Mouse (Mus musculus) MEL (cell line): ENCODE measurements around the gene Ctcf. TPM values are rescaled to one million over a fixed set of nuclear protein-coding genes. Genes with fewer than 3 reads are reported as not detected.

Experiments
- DNase-seq: peaks from one replicate; pipeline ENCODE4 v3.0.0; 2011; ENCODE audit warnings: low read depth, low spot score
- H3K27ac ChIP-seq: 2 replicates; pipeline ENCODE4 v1.5.1; 2012; ENCODE audit warnings: low read depth, mild to moderate bottlenecking, control low read depth, low read length, moderate library complexity; ENCODE audit not compliant: control insufficient read depth
- H3K27me3 ChIP-seq, 2 experiments: fragments of 150-350 bp in 1 of 2; sonication (generic) in 1 of 2; 2 replicates each; pipeline ENCODE4 v1.6.1; 2012; ENCODE audit warnings: low read length in 2 of 2, mild to moderate bottlenecking in 2 of 2, improper control_type of control experiment in 1 of 2, moderate library complexity in 1 of 2; ENCODE audit not compliant: insufficient read depth in 2 of 2, control insufficient read depth in 1 of 2
- H3K36me3 ChIP-seq, 2 experiments: 2 replicates each; pipeline ENCODE4 v1.6.1; 2012 to 2014; ENCODE audit warnings: low read length in 2 of 2, improper control_type of control experiment in 1 of 2, inconsistent platforms in 1 of 2, mild to moderate bottlenecking in 1 of 2; ENCODE audit not compliant: insufficient read depth in 2 of 2, control insufficient read depth in 1 of 2
- H3K4me1 ChIP-seq, 2 experiments: fragments of 150-350 bp in 1 of 2; sonication (generic) in 1 of 2; 2 replicates each; pipeline ENCODE4 v1.6.1; 2012; ENCODE audit warnings: low read length in 2 of 2, improper control_type of control experiment in 1 of 2, mild to moderate bottlenecking in 1 of 2; ENCODE audit not compliant: insufficient read depth in 2 of 2, control insufficient read depth in 1 of 2
- H3K4me3 ChIP-seq, 2 experiments: fragments of 150-350 bp in 1 of 2; sonication (generic) in 1 of 2; 2 replicates each; pipeline ENCODE4 v1.5.1; 2012; ENCODE audit warnings: low read depth in 2 of 2, low read length in 2 of 2, mild to moderate bottlenecking in 2 of 2, moderate library complexity in 2 of 2, control low read depth in 1 of 2, improper control_type of control experiment in 1 of 2; ENCODE audit not compliant: control insufficient read depth in 1 of 2, insufficient read depth in 1 of 2
- H3K79me2 ChIP-seq: 2 replicates; pipeline ENCODE4 v1.6.1; 2012; ENCODE audit warnings: mild to moderate bottlenecking, low read length, moderate library complexity; ENCODE audit not compliant: control insufficient read depth, poor library complexity, insufficient read depth
- H3K9ac ChIP-seq: 2 replicates; pipeline ENCODE4 v1.6.1; 2012; ENCODE audit warnings: low read depth, mild to moderate bottlenecking, control low read depth, low read length, moderate library complexity; ENCODE audit not compliant: control insufficient read depth, poor library complexity, severe bottlenecking
- H3K9me3 ChIP-seq: fragments of 150-350 bp; sonication (generic); replicated peaks from 2 replicates; pipeline ENCODE4 v1.6.1; 2012; ENCODE audit warnings: mild to moderate bottlenecking, low read length, improper control_type of control experiment, moderate library complexity; ENCODE audit not compliant: insufficient read depth
- CHD2 ChIP-seq: IDR thresholded peaks from 2 replicates; pipeline ENCODE4 v1.6.1; 2011; ENCODE audit warnings: low read length, improper control_type of control experiment
- CTCF ChIP-seq, 3 experiments: IDR thresholded peaks in 2 of 3; conservative IDR thresholded peaks in 1 of 3; 2 replicates each; pipeline ENCODE4 v1.5.1; 2011 to 2012; ENCODE audit warnings: low read length in 3 of 3, low read depth in 2 of 3, mild to moderate bottlenecking in 2 of 3, improper control_type of control experiment in 1 of 3, inconsistent platforms in 1 of 3, mixed read lengths in 1 of 3, moderate library complexity in 1 of 3; ENCODE audit not compliant: control insufficient read depth in 1 of 3, insufficient read depth in 1 of 3, poor library complexity in 1 of 3, severe bottlenecking in 1 of 3
- E2F4 ChIP-seq: IDR thresholded peaks from 2 replicates; pipeline ENCODE4 v1.6.1; 2011; ENCODE audit warnings: low read depth, low read length, improper control_type of control experiment, borderline replicate concordance
- ELF1 ChIP-seq: IDR thresholded peaks from 2 replicates; pipeline ENCODE4 v1.6.1; 2014; ENCODE audit warnings: low read depth, mild to moderate bottlenecking, inconsistent platforms, low read length, improper control_type of control experiment, moderate library complexity
- ETS1 ChIP-seq: IDR thresholded peaks from 2 replicates; pipeline ENCODE4 v1.6.1; 2012; ENCODE audit warnings: low read depth, mild to moderate bottlenecking, inconsistent platforms, low read length, improper control_type of control experiment, moderate library complexity
- GATA1 ChIP-seq: IDR thresholded peaks from 2 replicates; pipeline ENCODE4 v1.6.1; 2011; ENCODE audit warnings: low read depth, low read length, improper control_type of control experiment
- HCFC1 ChIP-seq: IDR thresholded peaks from 2 replicates; pipeline ENCODE4 v1.6.1; 2012; ENCODE audit warnings: low read depth, mild to moderate bottlenecking, inconsistent platforms, low read length, improper control_type of control experiment, moderate library complexity
- JUND ChIP-seq: IDR thresholded peaks from 2 replicates; pipeline ENCODE4 v1.6.1; 2011; ENCODE audit warnings: low read depth, mild to moderate bottlenecking, improper control_type of control experiment, low read length
- KAT2A ChIP-seq: conservative IDR thresholded peaks from 2 replicates; pipeline ENCODE4 v1.6.1; 2012; ENCODE audit warnings: low read depth, low read length, improper control_type of control experiment, inconsistent platforms
- MAZ ChIP-seq: IDR thresholded peaks from 2 replicates; pipeline ENCODE4 v1.6.1; 2012; ENCODE audit warnings: low read depth, mild to moderate bottlenecking, inconsistent platforms, low read length, improper control_type of control experiment
- MEF2A ChIP-seq: IDR thresholded peaks from 2 replicates; pipeline ENCODE4 v1.6.1; 2014; ENCODE audit warnings: low read depth, mild to moderate bottlenecking, inconsistent platforms, low read length, improper control_type of control experiment; ENCODE audit not compliant: poor library complexity, insufficient replicate concordance, severe bottlenecking; ENCODE audit errors: extremely low read depth
- MXI1 ChIP-seq: IDR thresholded peaks from 2 replicates; pipeline ENCODE4 v1.6.1; 2011; ENCODE audit warnings: mild to moderate bottlenecking, low read depth, low read length, improper control_type of control experiment
- MYB ChIP-seq: IDR thresholded peaks from 2 replicates; pipeline ENCODE4 v1.6.1; 2011; ENCODE audit warnings: mild to moderate bottlenecking, low read depth, low read length, improper control_type of control experiment
- MYC ChIP-seq: IDR thresholded peaks from 2 replicates; pipeline ENCODE4 v1.6.1; 2011; ENCODE audit warnings: low read depth, mild to moderate bottlenecking, low read length, improper control_type of control experiment, moderate library complexity
- NELFE ChIP-seq: IDR thresholded peaks from 2 replicates; pipeline ENCODE4 v1.6.1; 2011; ENCODE audit warnings: low read depth, low read length, improper control_type of control experiment
- POLR2A ChIP-seq, 2 experiments: IDR thresholded peaks; 2 replicates each; pipeline ENCODE4 v1.6.1; 2011 to 2012; ENCODE audit warnings: low read length in 2 of 2, mild to moderate bottlenecking in 2 of 2, control low read depth in 1 of 2, improper control_type of control experiment in 1 of 2, low read depth in 1 of 2, moderate library complexity in 1 of 2; ENCODE audit not compliant: control insufficient read depth in 1 of 2, insufficient read depth in 1 of 2, poor library complexity in 1 of 2
- POLR2AphosphoS2 ChIP-seq: IDR thresholded peaks from 2 replicates; pipeline ENCODE4 v1.6.1; 2011; ENCODE audit warnings: low read length, improper control_type of control experiment
- RCOR1 ChIP-seq: IDR thresholded peaks from 2 replicates; pipeline ENCODE4 v1.6.1; 2012; ENCODE audit warnings: low read depth, mild to moderate bottlenecking, inconsistent platforms, low read length, improper control_type of control experiment
- SIN3A ChIP-seq: IDR thresholded peaks from 2 replicates; pipeline ENCODE4 v1.6.1; 2012; ENCODE audit warnings: low read length, improper control_type of control experiment, inconsistent platforms
- TAL1 ChIP-seq: IDR thresholded peaks from 2 replicates; pipeline ENCODE4 v1.6.1; 2012; ENCODE audit warnings: mild to moderate bottlenecking, inconsistent platforms, low read length, moderate library complexity, mixed read lengths
- UBTF ChIP-seq: IDR thresholded peaks from 2 replicates; pipeline ENCODE4 v1.6.1; 2012; ENCODE audit warnings: low read depth, mild to moderate bottlenecking, inconsistent platforms, low read length, improper control_type of control experiment, moderate library complexity, borderline replicate concordance; ENCODE audit not compliant: insufficient read depth
- USF1 ChIP-seq: IDR thresholded peaks from 2 replicates; pipeline ENCODE4 v1.6.1; 2014; ENCODE audit warnings: low read depth, mild to moderate bottlenecking, inconsistent platforms, low read length, improper control_type of control experiment, moderate library complexity
- USF2 ChIP-seq, 2 experiments: IDR thresholded peaks; 2 replicates each; pipeline ENCODE4 v1.6.1; 2011 to 2012; ENCODE audit warnings: improper control_type of control experiment in 2 of 2, low read length in 2 of 2, borderline replicate concordance in 1 of 2, inconsistent platforms in 1 of 2, low read depth in 1 of 2, mild to moderate bottlenecking in 1 of 2; ENCODE audit not compliant: insufficient read depth in 1 of 2
- ZKSCAN1 ChIP-seq: IDR thresholded peaks from 2 replicates; pipeline ENCODE4 v1.6.1; 2012; ENCODE audit warnings: low read depth, mild to moderate bottlenecking, inconsistent platforms, low read length, improper control_type of control experiment, moderate library complexity
- polyA plus RNA-seq, 2 experiments: library from polyadenylated mRNA; stranded (reverse) in 1 of 2; unstranded in 1 of 2; fragments of >175 nt in 1 of 2; fragments of >200 nt in 1 of 2; gene quantifications; 2 replicates each; pipeline versions ENCODE4 v1.2.1 to v1.2.4; 2012; ENCODE audit warnings: low replicate concordance in 2 of 2, low read depth in 1 of 2; ENCODE audit not compliant: insufficient read length in 2 of 2, insufficient read depth in 1 of 2, missing spikeins in 1 of 2
- total RNA-seq: library from RNA; depleted of rRNA; stranded (reverse); fragments of 300-350 nt; gene quantifications from 2 replicates; pipeline ENCODE4 v1.2.3, GENCODE M21; 2012

Ctcf gene
- total and polyA plus RNA-seq, 3 experiments: 40.7 to 670 (median 87.1) TPM

DNA sequence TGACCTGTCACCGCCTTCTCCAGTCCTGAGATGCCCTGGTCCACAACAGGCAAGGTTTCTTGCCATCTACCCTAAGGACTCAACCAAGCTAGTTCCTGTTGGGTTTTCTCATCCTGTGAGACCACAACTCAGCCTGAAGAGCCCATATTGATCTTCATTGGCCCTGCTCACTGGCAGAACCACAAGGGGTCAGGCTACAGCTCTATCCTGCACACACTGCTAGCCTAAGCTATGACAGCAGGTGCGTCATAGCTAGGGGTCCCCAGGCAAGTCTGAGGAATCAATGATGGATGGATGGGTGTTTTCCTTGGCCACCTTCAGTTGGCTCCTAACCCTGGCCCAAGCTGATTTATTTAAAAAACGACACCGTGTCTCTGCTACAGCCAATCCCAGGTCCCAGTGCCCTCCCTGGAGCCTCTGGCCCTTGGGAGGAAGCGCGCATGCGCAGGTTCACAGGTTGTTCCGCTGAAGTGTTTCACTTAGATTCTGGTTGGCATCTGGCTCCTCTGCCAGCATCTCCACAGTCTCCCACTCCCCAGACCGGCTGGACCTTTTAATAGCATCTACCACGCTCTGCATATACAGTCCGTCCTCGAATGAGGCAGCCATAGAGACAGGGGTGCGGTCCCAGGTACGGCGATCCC lies 80.1 kb downstream of the Ctcf start:
- no peak for DNase-seq
- Histone ChIP-seq H3K36me3 (0 out of 4 replicates have a peak, but pooled peaks cover 0 to 2% of the 10 kb centered on the region in 2 experiments), H3K79me2 (no peaks in the 10 kb centered on the region), H3K27ac (no peak overlapping the region), H3K27me3 (no peaks in the 10 kb centered on the region), H3K4me3 (no peak overlapping the region), H3K9me3 (no peaks in the 10 kb centered on the region), H3K9ac (no peak overlapping the region), H3K4me1 (no peaks in the 10 kb centered on the region; a peak in 2 of 4 replicates)
- TF ChIP-seq TAL1: no peak
- TF ChIP-seq CTCF (IDR thresholded peaks at IDR 0.05 in 2 of 3, conservative IDR thresholded peaks at IDR 0.05 in 1 of 3; ENCODE audit: control insufficient read depth in 1 of 3, insufficient read depth in 1 of 3, low read depth in 2 of 3, low read length in 3 of 3, poor library complexity in 1 of 3, severe bottlenecking in 1 of 3): no peak; a peak in 1 of 6 replicates
- no peak for TF ChIP-seq ZKSCAN1
- TF ChIP-seq E2F4: no peak
- no peak for TF ChIP-seq NELFE
- no peak for TF ChIP-seq JUND
- no peak for TF ChIP-seq RCOR1
- TF ChIP-seq ELF1: no peak
- no peak for TF ChIP-seq USF2 (IDR thresholded peaks at IDR 0.05; ENCODE audit: borderline replicate concordance in 1 of 2, insufficient read depth in 1 of 2, low read depth in 1 of 2, low read length in 2 of 2)
- no peak for TF ChIP-seq MYC

DNA sequence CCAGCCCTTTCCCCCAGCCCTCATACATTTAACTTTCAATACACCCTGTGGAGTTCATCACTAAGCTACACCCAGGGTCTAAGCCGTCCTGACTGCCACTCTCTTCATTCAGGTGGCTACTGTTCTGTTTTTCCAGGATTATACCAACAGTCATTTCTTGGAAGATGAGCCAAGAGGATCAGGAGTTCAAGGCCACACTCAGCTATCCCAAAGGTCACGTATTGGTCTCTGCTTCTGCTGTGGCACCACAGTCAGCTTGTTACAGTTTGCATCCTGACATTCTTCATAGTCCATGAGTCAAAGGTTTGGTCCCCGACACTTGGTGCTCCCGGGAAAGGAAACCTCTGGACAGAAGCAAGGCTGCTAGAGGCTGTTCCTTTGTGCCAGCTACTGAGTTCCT lies 83.3 kb downstream of the Ctcf start:
- TF ChIP-seq HCFC1 (no peak), UBTF (no peak), CHD2 (no peak), ETS1 (no peak), NELFE (no peak), SIN3A (no peak), POLR2A (IDR thresholded peaks at IDR 0.05; ENCODE audit: control insufficient read depth in 1 of 2, insufficient read depth in 1 of 2, low read depth in 1 of 2, low read length in 2 of 2, poor library complexity in 1 of 2) (no peak), MAZ (no peak), MEF2A (no peak), KAT2A (no peak), GATA1 (no peak), ZKSCAN1 (no peak), USF1 (no peak), POLR2AphosphoS2 (no peak), MYB (no peak), MXI1 (no peak), MYC (no peak)
- TF ChIP-seq, all 39 proteins: peak for 0

More for the DNA sequence above, 83.3 kb downstream of the Ctcf start:
- no peaks in the 10 kb centered on the region for H3K9me3 ChIP-seq
- H3K4me1 ChIP-seq: no peaks in the 10 kb centered on the region; a peak in 2 of 4 replicates
- no peak overlapping the region for H3K9ac ChIP-seq
- no peaks in the 10 kb centered on the region for H3K79me2 ChIP-seq
- no peak overlapping the region for H3K4me3 ChIP-seq
- no peak overlapping the region for H3K27ac ChIP-seq
- no peaks in the 10 kb centered on the region for H3K27me3 ChIP-seq
- 0 out of 4 replicates have a peak, but pooled peaks cover 0 to 2% of the 10 kb centered on the region in 2 experiments for H3K36me3 ChIP-seq
- DNase-seq: no peak
